Mouse (Mus musculus): ENCODE measurements around the gene Gbf1. TPM values are rescaled to one million over a fixed set of nuclear protein-coding genes. Genes with fewer than 3 reads are reported as not detected.
"Not testable (repeated sequence)": the region's sequence is repeated elsewhere in the genome, so short reads cannot be mapped to it uniquely, and the experiment has no call there.

Gene Gbf1
- polyA plus RNA-seq, 1 experiment, result 67.8 TPM

- WGBS, result 79% methylated on average over 2 of the region's 2 CpGs
- no peak for DNase-seq (ENCODE audit: low read depth, low spot score)
These were observed 12.0 kb upstream of the Gbf1 start for GRCm38 (mm10) chr19:46140324-46140723.

- WGBS, result 51% methylated on average over 6 of the region's 6 CpGs
These were observed 11.2 kb upstream of the Gbf1 start for GRCm38 (mm10) chr19:46141091-46141490.

DNA sequence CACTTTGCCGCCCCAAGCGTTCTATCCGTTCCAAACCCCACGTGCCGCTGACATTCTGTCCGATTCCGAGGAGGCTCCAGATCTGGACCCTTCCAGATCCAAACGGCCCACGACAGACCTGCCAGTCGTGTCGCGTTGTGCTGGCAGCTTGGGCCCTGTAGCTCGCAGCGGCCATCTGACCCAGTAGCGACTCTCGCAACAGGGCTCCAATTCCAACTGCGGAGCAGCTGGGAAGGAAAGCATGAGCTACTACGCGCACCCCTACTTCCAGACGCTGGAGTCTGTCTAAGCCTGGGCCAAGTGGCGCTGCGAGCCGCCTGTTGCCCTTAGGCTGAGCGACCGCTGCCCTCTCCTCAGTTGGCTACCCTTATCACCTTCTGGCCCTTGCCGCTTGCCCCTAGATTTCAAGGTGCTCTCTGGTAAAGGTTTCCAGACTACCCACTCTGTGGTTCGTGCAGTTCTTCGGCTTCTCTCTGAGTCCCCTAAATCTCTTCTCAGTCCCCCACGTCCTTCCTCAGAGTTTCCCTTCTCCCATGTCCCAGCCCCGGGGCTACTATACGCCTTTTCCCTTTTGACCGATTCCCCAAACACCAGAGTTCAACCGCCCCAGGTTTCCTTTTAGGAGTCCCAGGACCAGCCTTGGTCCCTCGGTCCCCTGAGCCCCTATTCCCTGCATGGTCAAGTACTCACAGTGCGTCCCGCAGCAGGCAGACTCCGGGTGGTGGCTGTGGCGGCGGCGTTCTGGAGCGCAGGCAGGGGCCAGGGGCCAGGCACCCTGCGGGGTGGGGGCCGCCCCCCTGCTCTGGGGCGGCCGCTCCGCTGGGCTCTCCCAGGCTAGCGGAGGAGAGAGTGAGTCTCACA is 4.6 kb upstream of the Gbf1 start, which contains the start of gene Pitx3:
Gene Pitx3, minus strand, starts transcription at position 816 of the 861 bp plus-strand sequence.
- DNase-seq (ENCODE audit: low read depth, low spot score), result no peak
- WGBS, result 5% methylated on average over 47 of the region's 47 CpGs

More at GRCm38 (mm10) chr19:46141091-46141490, 11.2 kb upstream of the Gbf1 start:
- DNase-seq (ENCODE audit: low read depth, low spot score), result no peak

GRCm38 (mm10) chr19:46148372-46148760 is 3.9 kb upstream of the Gbf1 start:
- no peak for DNase-seq (ENCODE audit: low read depth, low spot score)
- WGBS, result under 1% methylated on average over 24 of the region's 27 CpGs

GRCm38 (mm10) chr19:46149091-46149490 is 3.2 kb upstream of the Gbf1 start:
- 32% methylated on average over 12 of the region's 12 CpGs for WGBS
- no peak for DNase-seq (ENCODE audit: low read depth, low spot score)

DNA sequence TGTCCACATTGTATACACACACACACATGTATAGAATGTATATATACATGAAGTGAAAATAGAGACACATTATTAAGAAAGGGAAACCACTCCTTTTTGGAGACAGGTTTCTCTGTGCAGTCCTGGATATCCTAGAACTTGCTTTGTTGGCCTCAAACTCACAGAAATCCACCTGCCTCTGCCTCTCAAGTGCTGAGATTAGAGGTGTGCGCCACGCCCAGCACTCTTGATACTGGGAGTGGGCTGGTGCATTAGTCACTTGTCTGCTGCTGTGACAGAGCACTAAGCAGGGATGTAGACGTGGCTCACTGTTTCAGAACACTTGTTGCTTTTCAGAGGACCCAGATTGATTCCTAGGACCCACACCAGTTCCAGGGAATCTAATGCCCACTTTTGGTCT is 13.6 kb downstream of the Gbf1 start:
- 91% methylated on average over 3 of the region's 3 CpGs for WGBS

GRCm38 (mm10) chr19:46167169-46167568 is 14.9 kb downstream of the Gbf1 start:
- 80% methylated on average over 1 of the region's 2 CpGs for WGBS
- not testable (repeated sequence) for DNase-seq (ENCODE audit: low read depth, low spot score)

More for the DNA sequence above, 13.6 kb downstream of the Gbf1 start:
- DNase-seq (ENCODE audit: low read depth, low spot score), result no peak

DNA sequence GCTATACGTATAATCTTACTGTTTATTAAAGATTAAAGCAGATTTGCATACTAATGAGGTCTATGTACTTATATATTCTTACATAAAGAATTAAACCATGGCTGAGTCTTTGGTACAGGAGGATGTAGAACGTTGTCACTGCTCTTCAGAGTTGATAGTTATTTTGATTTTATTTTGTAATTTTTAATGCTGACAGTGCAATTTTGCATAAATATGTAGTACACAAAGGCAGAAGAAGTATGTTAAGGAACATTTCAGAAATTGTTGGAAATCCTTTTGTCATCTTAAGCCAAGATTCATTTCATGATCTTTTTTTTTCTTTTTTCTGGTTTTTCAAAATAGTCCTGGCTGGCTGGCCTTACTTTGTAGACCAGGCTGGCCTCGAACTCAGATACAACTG is 17.1 kb downstream of the Gbf1 start:
- 90% methylated on average over 3 of the region's 3 CpGs for WGBS
- no peak for DNase-seq (ENCODE audit: low read depth, low spot score)

- 71% methylated on average over 1 of the region's 1 CpGs for whole genome bisulfite sequencing
- DNase-seq (ENCODE audit: low read depth, low spot score), result no peak
These were observed 17.6 kb downstream of the Gbf1 start for GRCm38 (mm10) chr19:46169913-46170312.

GRCm38 (mm10) chr19:46172541-46172940 is 20.2 kb downstream of the Gbf1 start:
- no peak for DNase-seq (ENCODE audit: low read depth, low spot score)
- 70% methylated on average over 5 of the region's 5 CpGs for WGBS

GRCm38 (mm10) chr19:46175173-46175572 is 22.9 kb downstream of the Gbf1 start:
- DNase-seq (ENCODE audit: low read depth, low spot score), result no peak

- 33% methylated on average over 5 of the region's 5 CpGs for WGBS
- DNase-seq (ENCODE audit: low read depth, low spot score), result no peak
These were observed 24.7 kb downstream of the Gbf1 start for GRCm38 (mm10) chr19:46177046-46177445.

GRCm38 (mm10) chr19:46180274-46180673 is 28.0 kb downstream of the Gbf1 start:
- no peak for DNase-seq (ENCODE audit: low read depth, low spot score)
- WGBS, result 84% methylated on average over 2 of the region's 2 CpGs

DNA sequence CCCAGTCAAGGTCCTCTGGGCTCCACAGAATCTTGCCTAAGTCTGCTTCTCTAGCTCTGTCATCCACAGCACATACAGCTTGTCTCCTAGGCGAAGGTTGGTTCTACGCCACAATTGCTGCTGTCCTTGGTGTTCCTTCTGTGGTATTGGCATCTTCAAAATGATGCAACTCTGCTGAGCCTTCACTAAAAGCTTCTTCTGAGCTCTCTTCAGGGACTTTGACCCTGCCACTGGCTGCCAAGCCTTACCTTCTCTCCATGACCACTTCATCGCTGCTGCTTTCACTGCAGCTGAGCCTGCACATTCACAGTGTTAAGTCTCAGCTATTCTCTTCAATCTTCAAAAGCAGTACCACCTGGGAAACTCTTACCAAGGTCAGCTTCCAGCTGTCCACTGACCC is 29.9 kb downstream of the Gbf1 start:
- WGBS, result 83% methylated on average over 3 of the region's 3 CpGs
- DNase-seq (ENCODE audit: low read depth, low spot score), result no peak

DNA sequence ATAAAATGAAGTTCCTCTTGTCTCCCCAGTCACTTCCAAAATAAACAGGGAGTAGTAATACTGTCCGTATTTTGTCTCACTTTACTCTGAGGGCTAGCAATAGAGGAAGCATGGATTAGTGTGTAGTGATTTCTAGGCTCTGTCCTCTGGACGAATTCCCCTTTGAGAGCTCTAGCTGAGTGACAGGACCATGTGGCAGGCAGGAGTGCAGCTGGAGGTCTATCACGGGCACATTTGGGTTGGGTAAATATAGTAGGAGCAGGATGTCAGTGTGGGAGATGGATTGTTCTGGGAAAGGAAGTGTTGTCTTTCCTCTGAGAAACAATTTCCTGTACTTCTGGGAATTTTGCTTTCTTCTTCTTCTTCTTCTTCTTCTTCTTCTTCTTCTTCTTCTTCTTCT is 34.3 kb downstream of the Gbf1 start:
- no peak for DNase-seq (ENCODE audit: low read depth, low spot score)
- 42% methylated on average over 3 of the region's 3 CpGs for WGBS

- WGBS, result 70% methylated on average over 2 of the region's 2 CpGs
- no peak for DNase-seq (ENCODE audit: low read depth, low spot score)
These were observed 34.9 kb downstream of the Gbf1 start for GRCm38 (mm10) chr19:46187203-46187602.

DNA sequence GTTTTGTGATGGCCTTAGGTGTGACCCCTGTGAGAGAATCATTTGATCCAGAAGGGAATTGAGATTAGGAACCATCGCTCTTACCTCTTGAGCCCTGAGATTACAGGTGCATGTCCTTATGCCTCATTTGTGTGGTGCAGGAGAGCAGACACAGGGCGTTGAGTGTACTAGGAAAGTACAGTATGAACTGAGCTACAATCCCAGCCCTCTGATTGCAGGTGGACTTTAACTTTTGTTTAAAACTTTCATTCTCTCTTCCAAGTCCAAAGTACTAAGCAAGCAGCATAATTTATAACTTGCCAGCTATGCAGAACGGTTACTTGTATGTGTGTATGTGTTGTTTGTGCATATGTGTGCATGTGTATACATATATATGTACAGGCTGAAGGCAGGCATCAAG is 46.0 kb downstream of the Gbf1 start:
- DNase-seq (ENCODE audit: low read depth, low spot score), result peak; percentile 39

GRCm38 (mm10) chr19:46198891-46199290 is 46.6 kb downstream of the Gbf1 start:
- DNase-seq (ENCODE audit: low read depth, low spot score), result peak; percentile 46
- 41% methylated on average over 5 of the region's 5 CpGs for whole genome bisulfite sequencing

More for the DNA sequence above, 46.0 kb downstream of the Gbf1 start:
- 39% methylated on average over 3 of the region's 3 CpGs for WGBS

- DNase-seq (ENCODE audit: low read depth, low spot score), result no peak
These were observed 51.9 kb downstream of the Gbf1 start for GRCm38 (mm10) chr19:46204166-46204565.

GRCm38 (mm10) chr19:46205680-46206079 is 53.4 kb downstream of the Gbf1 start:
- no peak for DNase-seq (ENCODE audit: low read depth, low spot score)
- WGBS, result 98% methylated on average over 6 of the region's 6 CpGs

More at GRCm38 (mm10) chr19:46204166-46204565, 51.9 kb downstream of the Gbf1 start:
- WGBS, result 94% methylated on average over 6 of the region's 6 CpGs

GRCm38 (mm10) chr19:46210951-46211350 is 58.6 kb downstream of the Gbf1 start:
- no peak for DNase-seq (ENCODE audit: low read depth, low spot score)
